Mouse (Mus musculus) liver, embryonic 16.5 days (tissue): ENCODE data around the gene Odf3. TPM values are rescaled to one million over a fixed set of nuclear protein-coding genes. Genes with fewer than 3 reads are reported as not detected.
A peak's percentile ranks its signal among the peaks of the same experiment; 100 is the strongest.

Experiments
- ATAC-seq: fragments of 200-750 bp; cut with Nextera tagmentation; 2 replicates; pipeline ENCODE4 v1.8.0; 2017; ENCODE audit warnings: low read depth, mild to moderate bottlenecking, moderate number of reproducible peaks, moderate library complexity
- H3K27ac ChIP-seq: fragments of 300-500 bp; sonication (generic); 2 replicates; pipeline ENCODE4 v1.5.1; 2014; ENCODE audit warnings: mild to moderate bottlenecking, low read length
- H3K27me3 ChIP-seq: fragments of 300-500 bp; sonication (generic); 2 replicates; pipeline ENCODE4 v1.6.1; 2014; ENCODE audit warnings: low read depth, low read length, mixed read lengths; ENCODE audit not compliant: control insufficient read depth, insufficient read depth
- H3K36me3 ChIP-seq: fragments of 300-500 bp; sonication (generic); 2 replicates; pipeline ENCODE4 v1.6.1; 2014; ENCODE audit warnings: mild to moderate bottlenecking; ENCODE audit not compliant: control insufficient read depth, insufficient read depth
- H3K4me1 ChIP-seq: fragments of 300-500 bp; sonication (generic); 2 replicates; pipeline ENCODE4 v1.6.1; 2014; ENCODE audit warnings: low read depth, low read length, mixed read lengths; ENCODE audit not compliant: control insufficient read depth
- H3K4me2 ChIP-seq: fragments of 300-500 bp; sonication (generic); 2 replicates; pipeline ENCODE4 v1.6.1; 2014; ENCODE audit warnings: low read depth, low read length, mixed read lengths
- H3K4me3 ChIP-seq: fragments of 300-500 bp; sonication (generic); 2 replicates; pipeline ENCODE4 v1.5.1; 2014; ENCODE audit warnings: low read depth, mild to moderate bottlenecking, low read length
- H3K9ac ChIP-seq: fragments of 300-500 bp; sonication (generic); 2 replicates; pipeline ENCODE4 v1.6.1; 2014; ENCODE audit warnings: low read depth, low read length
- H3K9me3 ChIP-seq: fragments of 300-500 bp; sonication (generic); replicated peaks from 2 replicates; pipeline ENCODE4 v1.6.1; 2016; ENCODE audit warnings: low read length; ENCODE audit not compliant: control insufficient read depth
- WGBS: fragments of 180-500 bp; shearing (Covaris S2); extraction: QIAGEN DNeasy Blood & Tissue Kit; methylation state at CpG from one replicate; pipeline ENCODE4 v1.1.7; 2014; ENCODE audit not compliant: insufficient replicate concordance; 5-methylcytosine and 5-hydroxymethylcytosine counted together
- polyA plus RNA-seq: library from polyadenylated mRNA; unstranded; fragments of >200 nt; fragmentation: Nextera tagmentation; extraction: Ambion mirVana; gene quantifications from 2 replicates; pipeline ENCODE4 v1.2.1, GENCODE M21; 2015

Gene Odf3
- polyA plus RNA-seq, 1 experiment from 2014 or later: not detected

DNA sequence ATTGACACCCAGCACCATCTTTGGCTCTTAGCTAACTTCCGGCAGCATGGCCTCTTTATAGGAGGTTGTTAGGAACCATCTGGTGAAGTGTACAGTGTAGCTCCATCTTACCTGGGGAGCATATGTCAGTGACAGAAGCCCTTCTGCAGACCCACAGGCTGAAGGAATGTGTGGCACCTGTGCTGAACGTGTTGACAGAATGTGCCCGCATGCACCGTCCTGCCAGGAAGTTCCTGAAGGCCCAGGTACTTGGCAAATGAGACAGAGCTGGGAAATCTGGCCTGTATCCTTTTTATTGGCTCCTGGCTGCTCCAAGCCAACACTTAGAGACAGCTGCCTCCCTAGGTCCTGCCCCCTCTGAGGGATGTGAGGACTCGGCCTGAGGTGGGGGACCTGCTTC is 13.1 kb downstream of the Odf3 start:
- H3K4me1 ChIP-seq: peaks cover 14% of the 10 kb centered on the region
- no peaks in the 10 kb centered on the region for H3K27me3 ChIP-seq
- no peak overlapping the region for H3K4me2 ChIP-seq
- ATAC-seq: no peak
- no peak overlapping the region for H3K27ac ChIP-seq
- 88% methylated on average over 5 of the region's 5 CpGs for WGBS
- no peak overlapping the region for H3K9ac ChIP-seq
- no peak overlapping the region for H3K4me3 ChIP-seq
- no peaks in the 10 kb centered on the region for H3K9me3 ChIP-seq
- H3K36me3 ChIP-seq: peaks cover 46% of the 10 kb centered on the region

DNA sequence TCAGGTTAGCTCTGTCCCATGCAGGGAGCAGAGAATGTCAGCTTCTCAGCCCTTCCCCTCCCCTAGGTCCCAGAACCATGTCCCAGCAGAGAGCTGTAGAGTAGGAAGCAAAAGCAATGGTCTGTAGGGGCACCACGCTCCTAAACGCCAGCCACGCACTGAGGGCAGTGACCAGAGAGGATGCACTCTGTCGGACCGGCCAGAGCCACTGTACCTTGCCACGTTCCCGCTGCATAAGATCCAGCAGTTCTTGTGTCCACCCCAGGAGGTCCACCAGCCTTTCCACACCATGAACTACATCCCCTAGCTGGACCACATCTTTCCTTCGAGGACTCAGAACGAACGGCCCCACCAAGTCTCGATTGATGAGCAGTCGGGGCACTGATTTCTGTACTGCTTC is 17.2 kb downstream of the Odf3 start:
- H3K9me3 ChIP-seq: no peaks in the 10 kb centered on the region
- ATAC-seq: no peak
- WGBS: 77% methylated on average over 12 of the region's 12 CpGs
- no peak overlapping the region for H3K9ac ChIP-seq
- H3K4me1 ChIP-seq: no peaks in the 10 kb centered on the region
- H3K36me3 ChIP-seq: peaks cover 43% of the 10 kb centered on the region
- no peak overlapping the region for H3K4me2 ChIP-seq
- no peaks in the 10 kb centered on the region for H3K27me3 ChIP-seq
- no peak overlapping the region for H3K27ac ChIP-seq
- H3K4me3 ChIP-seq: no peak overlapping the region

DNA sequence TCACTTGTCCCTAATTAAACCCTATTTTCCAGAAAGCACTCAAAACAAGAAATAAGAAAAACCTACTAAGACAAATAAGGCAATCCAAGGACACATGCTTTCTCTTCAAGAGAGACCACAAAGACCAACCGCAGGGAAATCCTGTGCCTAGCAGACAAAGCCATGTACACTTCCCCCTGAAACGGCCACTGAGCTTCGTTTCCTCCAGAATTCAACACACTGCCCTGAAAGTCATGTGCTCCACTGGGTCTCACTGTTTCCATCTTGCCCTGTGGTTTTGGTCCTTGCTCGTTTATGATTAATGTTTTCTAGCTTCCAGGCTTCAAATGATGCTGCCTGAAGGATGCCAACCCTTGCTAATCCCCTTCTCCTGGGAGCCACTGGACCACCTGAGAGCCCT is 26.6 kb downstream of the Odf3 start:
- Histone ChIP-seq H3K9me3 (no peaks in the 10 kb centered on the region), H3K9ac (no peak overlapping the region), H3K4me2 (no peak overlapping the region), H3K27me3 (no peaks in the 10 kb centered on the region), H3K4me3 (no peak overlapping the region), H3K4me1 (peaks cover 7% of the 10 kb centered on the region), H3K27ac (no peak overlapping the region), H3K36me3 (peaks cover 14% of the 10 kb centered on the region)
- WGBS: 22% methylated on average over 4 of the region's 4 CpGs
- ATAC-seq: no peak

DNA sequence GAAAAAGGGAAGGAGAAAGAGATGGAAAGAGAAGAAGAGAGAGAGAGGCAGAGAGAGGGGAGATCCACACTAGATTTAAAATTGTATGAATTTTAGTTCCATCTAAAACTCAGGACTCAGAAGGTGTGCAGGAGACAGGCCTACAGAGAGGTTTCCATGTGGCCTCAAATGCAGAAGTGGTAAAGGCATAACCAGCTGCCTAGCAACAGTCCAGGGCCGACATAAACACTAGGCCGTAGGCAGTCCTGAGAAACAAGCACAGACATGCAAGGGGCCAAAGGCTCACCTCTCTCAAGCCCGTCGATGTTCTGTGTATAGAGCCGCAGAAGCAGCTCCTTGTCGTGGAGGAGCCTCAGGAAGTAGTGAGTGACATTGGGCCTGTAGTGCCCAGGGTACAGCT is 29.8 kb downstream of the Odf3 start:
- Histone ChIP-seq H3K9me3 (no peaks in the 10 kb centered on the region), H3K4me3 (no peak overlapping the region), H3K9ac (no peak overlapping the region), H3K27me3 (no peaks in the 10 kb centered on the region), H3K4me2 (no peak overlapping the region), H3K4me1 (peaks cover 26% of the 10 kb centered on the region), H3K36me3 (peaks cover 14% of the 10 kb centered on the region), H3K27ac (no peak overlapping the region)
- WGBS: 44% methylated on average over 6 of the region's 6 CpGs
- no peak for ATAC-seq

DNA sequence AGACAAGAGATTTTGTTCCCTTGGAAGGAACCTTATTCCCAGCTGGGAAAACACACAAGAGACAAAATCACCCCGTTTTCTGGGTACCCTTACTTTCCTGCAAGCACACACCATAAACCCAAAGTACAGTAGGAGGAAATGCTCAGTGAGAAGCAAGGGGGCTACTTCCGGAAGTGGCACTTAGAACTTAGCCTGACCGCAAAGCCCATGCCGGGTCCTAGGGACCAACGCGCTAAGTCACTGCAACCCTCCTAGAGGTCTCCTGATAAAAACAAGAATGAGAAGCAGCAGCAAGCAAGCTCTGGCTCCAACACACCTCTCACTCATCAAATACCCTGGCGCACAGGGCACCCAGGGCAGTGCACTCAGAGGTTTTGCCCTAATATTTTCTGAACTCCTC is 31.8 kb downstream of the Odf3 start:
- Histone ChIP-seq H3K27ac (peak overlapping the region; percentile 53; the same call in 1 of the 2 replicates), H3K36me3 (peaks cover 14% of the 10 kb centered on the region), H3K4me3 (peak overlapping the region; percentile 21; the same call in 1 of the 2 replicates), H3K9me3 (no peaks in the 10 kb centered on the region), H3K4me1 (peaks cover 32% of the 10 kb centered on the region), H3K9ac (peak overlapping the region; percentile 28; the same call in 1 of the 2 replicates), H3K4me2 (peak overlapping the region; percentile 87), H3K27me3 (no peaks in the 10 kb centered on the region)
- WGBS: 18% methylated on average over 7 of the region's 7 CpGs
- no peak for ATAC-seq

DNA sequence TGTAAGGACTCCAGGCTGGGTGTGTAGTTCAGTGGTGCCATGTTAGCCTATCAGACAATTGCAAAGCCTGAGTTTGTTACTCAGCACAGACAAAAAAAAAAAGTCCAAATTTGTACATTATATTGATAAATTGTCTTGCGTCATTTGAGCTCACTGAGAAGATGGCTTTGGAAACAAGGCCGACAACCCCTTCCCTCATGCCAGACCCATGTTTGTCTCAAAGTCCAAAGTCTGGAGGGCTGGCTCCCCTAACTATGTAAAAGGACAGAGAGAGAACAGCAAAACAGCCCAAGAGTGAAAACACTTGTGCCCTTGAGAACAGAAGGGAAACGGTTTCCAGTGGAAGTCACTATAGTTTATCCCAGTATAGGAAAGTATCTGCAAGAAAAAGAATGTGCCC is 32.8 kb downstream of the Odf3 start:
- Histone ChIP-seq H3K27me3 (no peaks in the 10 kb centered on the region), H3K36me3 (peaks cover 12% of the 10 kb centered on the region), H3K9me3 (no peaks in the 10 kb centered on the region), H3K4me3 (peak overlapping the region; percentile 94), H3K27ac (peak overlapping the region; percentile 83), H3K4me2 (peak overlapping the region; percentile 87), H3K9ac (peak overlapping the region; percentile 26; the same call in 1 of the 2 replicates), H3K4me1 (peaks cover 32% of the 10 kb centered on the region)
- WGBS: 35% methylated on average over 3 of the region's 3 CpGs
- no peak for ATAC-seq

DNA sequence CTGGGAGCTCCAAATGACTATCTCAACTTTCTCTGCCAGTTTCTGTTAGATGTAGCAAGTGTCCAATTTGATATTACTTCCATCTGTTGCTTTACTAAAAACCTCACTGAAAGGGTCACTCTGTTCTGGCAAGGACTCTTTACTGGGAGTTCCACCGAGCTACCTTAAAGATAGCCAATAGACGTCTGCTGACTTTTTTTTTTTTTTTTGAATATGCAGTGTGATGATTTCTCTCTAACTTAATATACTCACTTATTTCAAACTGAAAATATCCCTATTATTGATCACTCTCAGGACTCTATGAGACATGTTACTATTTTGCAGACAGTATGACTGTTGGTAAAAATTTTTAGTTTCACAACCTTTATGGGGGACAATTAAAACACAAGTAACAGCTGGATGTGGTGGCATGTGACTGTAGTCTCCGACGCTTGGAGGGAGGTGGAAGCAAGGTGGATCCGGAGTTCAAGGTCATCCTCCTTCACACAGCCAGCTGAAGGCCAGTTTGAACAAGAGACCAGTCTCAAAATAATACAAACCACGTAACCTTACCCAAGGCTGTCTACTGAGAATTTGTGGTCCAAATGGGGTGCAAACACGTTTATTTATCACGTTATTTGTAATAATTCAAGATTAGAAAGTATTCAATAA is 33.4 kb downstream of the Odf3 start:
- Histone ChIP-seq H3K4me1 (peaks cover 32% of the 10 kb centered on the region), H3K27me3 (no peaks in the 10 kb centered on the region), H3K4me2 (peak overlapping the region; percentile 87), H3K9ac (peak overlapping the region; percentile 84), H3K36me3 (peaks cover 10% of the 10 kb centered on the region), H3K9me3 (no peaks in the 10 kb centered on the region), H3K4me3 (peak overlapping the region; percentile 94), H3K27ac (peak overlapping the region; percentile 83)
- 3% methylated on average over 8 of the region's 8 CpGs for WGBS
- ATAC-seq: no peak

DNA sequence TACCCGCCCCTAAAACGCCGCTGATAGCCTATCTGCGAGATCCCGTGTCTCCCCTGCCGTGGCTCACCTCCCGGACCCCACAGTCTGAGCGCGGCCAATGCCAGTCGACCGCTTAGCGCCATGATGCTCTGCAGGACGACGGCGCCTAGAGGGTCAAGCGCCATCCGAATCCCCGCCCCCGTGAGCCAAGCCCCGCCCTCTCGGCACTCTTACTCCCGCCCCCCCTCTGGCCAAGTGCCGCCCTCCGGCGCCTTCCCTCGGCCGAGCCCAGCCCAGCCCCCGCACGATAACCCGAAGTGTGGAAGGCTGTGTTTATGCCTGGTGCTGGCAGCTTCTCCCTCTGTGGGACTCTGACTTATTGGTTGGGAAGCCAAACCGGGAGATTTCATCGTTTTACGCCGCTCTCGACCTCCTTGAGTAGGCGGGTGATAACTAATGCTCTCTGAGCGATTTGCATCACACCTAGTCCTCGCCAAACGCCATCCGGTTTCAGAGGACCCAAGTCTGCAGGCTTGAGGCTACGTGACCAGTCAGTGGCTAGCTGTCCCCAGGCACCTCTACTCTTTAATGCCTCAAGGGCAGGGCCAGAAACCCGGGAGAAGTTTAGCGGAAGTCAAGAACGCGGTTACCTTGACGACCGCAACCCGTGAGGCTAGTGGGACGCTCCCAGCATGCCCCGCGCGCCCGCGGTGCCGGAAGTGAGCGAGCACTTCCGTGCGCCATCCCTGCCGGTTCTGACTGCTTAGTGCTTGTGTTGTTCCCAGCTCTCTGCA is 34.3 kb downstream of the Odf3 start, which contains the start of the genes Psmd13 and Sirt3:
Gene Psmd13, plus strand, starts transcription at position 273 of the 773 bp plus-strand sequence.
Gene Sirt3, minus strand, starts transcription at position 614 of the 773 bp plus-strand sequence.
- Histone ChIP-seq H3K27me3 (no peaks in the 10 kb centered on the region), H3K9ac (peak within 1 kb of the TSS; percentile 84), H3K36me3 (peaks cover 12% of the 10 kb centered on the region; the same call in 1 of the 2 replicates), H3K4me3 (peak within 1 kb of the TSS; percentile 94), H3K4me2 (peak within 1 kb of the TSS; percentile 87), H3K27ac (peak within 1 kb of the TSS; percentile 83), H3K9me3 (no peaks in the 10 kb centered on the region), H3K4me1 (peaks cover 32% of the 10 kb centered on the region)
- WGBS: under 1% methylated on average over 59 of the region's 59 CpGs
- ATAC-seq: peak; percentile 93

DNA sequence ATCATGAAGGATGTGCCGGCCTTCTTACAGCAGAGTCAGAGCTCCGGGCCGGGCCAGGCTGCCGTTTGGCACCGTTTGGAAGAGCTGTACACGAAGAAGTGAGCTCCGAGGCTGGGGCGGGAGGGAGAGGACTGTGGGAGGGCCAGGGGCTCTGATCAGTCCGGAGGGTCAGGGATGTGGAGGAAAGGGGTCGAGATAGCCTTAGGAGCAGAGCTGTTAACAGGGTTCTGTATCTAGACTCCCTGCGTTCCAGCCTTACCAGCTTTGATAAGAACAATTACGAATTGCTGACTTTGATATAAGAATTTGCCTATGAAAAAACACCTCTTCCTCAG is 34.8 kb downstream of the Odf3 start:
- H3K4me3 ChIP-seq: peak overlapping the region; percentile 94
- peak overlapping the region; percentile 84 for H3K9ac ChIP-seq
- WGBS: under 1% methylated on average over 12 of the region's 12 CpGs
- H3K4me1 ChIP-seq: peaks cover 32% of the 10 kb centered on the region
- H3K27ac ChIP-seq: peak overlapping the region; percentile 78
- peaks cover 15% of the 10 kb centered on the region for H3K36me3 ChIP-seq
- H3K27me3 ChIP-seq: no peaks in the 10 kb centered on the region
- H3K4me2 ChIP-seq: peak overlapping the region; percentile 57
- no peak; the same call in 1 of the 2 replicates for ATAC-seq
- no peaks in the 10 kb centered on the region for H3K9me3 ChIP-seq
